In genomic region chr8:70583476-70584387, GRCm38 (mm10) we compare ENCODE assay signal across 14 mouse cellular contexts. TPM values are rescaled to one million over a fixed set of nuclear protein-coding genes. Genes with fewer than 3 reads are reported as not detected.
DNase-seq lines count a peak whose midpoint lies in the region; ATAC-seq and TF ChIP-seq lines count a peak whose summit lies in the region.
"Had no signal": no experiment of that assay in that cellular context is flagged by ENCODE, and none has a peak within 500 bp of the region (broad histone marks: within the 10 kb centered on the region; RNA-seq: fewer than 3 reads in every experiment).

No protein-coding gene starts in this region.

- DNase-seq in gastrocnemius, postnatal 14 days = peak; percentile 50
- DNase-seq in gastrocnemius, postnatal 4 days (ENCODE audit: low spot score in 2 of 2) = no peak
- DNase-seq in layer of hippocampus, adult 2 months (ENCODE audit: low spot score in 2 of 2) = peak in 1 of 2 experiments; percentile 54
- no peak for DNase-seq in layer of hippocampus, adult 8-10 months (ENCODE audit: low spot score in 2 of 2)
- peak; percentile 88 to 90 for DNase-seq in cerebellum, postnatal 14 days
- no peak for DNase-seq in spleen, postnatal 10 days (ENCODE audit: low spot score in 2 of 2)
- DNase-seq: kidney, adult 8-10 months; lung, embryonic 14.5 days; right cerebral cortex, postnatal 4 days had no signal

- TF ChIP-seq CTCF in layer of hippocampus, adult 2 months (conservative IDR thresholded peaks at IDR 0.05) = no peak

- H3K27ac ChIP-seq in layer of hippocampus, adult 2 months = peak overlapping the region; percentile 86
- H3K27ac ChIP-seq: heart, embryonic 13.5 days; neural tube, embryonic 15.5 days had no signal

- intact Hi-C loops in gastrocnemius, postnatal 14 days (cut with DNase I; ENCODE audit: low total_unique reads) = no loop called here

- ATAC-seq in cerebellum, adult (ENCODE audit: insufficient number of reproducible peaks, low FRiP score, low TSS enrichment) = peak; percentile 73

- no peak overlapping the region for H3K4me3 ChIP-seq in layer of hippocampus, adult 2 months
- H3K4me3 ChIP-seq: heart, embryonic 13.5 days; midbrain, embryonic 13.5 days; neural tube, embryonic 15.5 days had no signal

RNA-seq across cellular contexts. Expression of gene Isyna1, which starts 10.4 kb away (rescaled TPM):
- total RNA-seq in gastrocnemius, postnatal 14 days (2021) = 10 to 100 TPM; 18.7 to 24.7 TPM
- total RNA-seq in gastrocnemius, postnatal 4 days (2021) = 10 to 100 TPM; 22.8 to 31.3 TPM
- total RNA-seq in layer of hippocampus, adult 2 months (2021) = 10 to 100 TPM; 41.4 to 46.4 TPM
- 10 to 100 TPM; 42.8 to 55.9 (median 51.8) TPM for total RNA-seq in layer of hippocampus, adult 8-10 months (2022)

RNA-seq across cellular contexts. Expression of gene Ssbp4, which starts 24.9 kb away (rescaled TPM):
- total RNA-seq in gastrocnemius, postnatal 14 days (2021) = 10 to 100 TPM; 22.9 to 25.7 TPM
- 10 to 100 TPM; 49.6 to 60.7 TPM for total RNA-seq in gastrocnemius, postnatal 4 days (2021)
- 100 to 1,000 TPM; 274 to 297 TPM for total RNA-seq in layer of hippocampus, adult 2 months (2021)
- 100 to 1,000 TPM; 196 to 262 (median 224) TPM for total RNA-seq in layer of hippocampus, adult 8-10 months (2022)

RNA-seq across cellular contexts. Expression of gene Lrrc25, which starts 32.2 kb away (rescaled TPM):
- total RNA-seq in gastrocnemius, postnatal 14 days (2021) = under 1 TPM; 0.53 to 0.88 TPM
- total RNA-seq in gastrocnemius, postnatal 4 days (2021) = 1 to 10 TPM; 2.5 to 3.2 TPM
- total RNA-seq in layer of hippocampus, adult 2 months (2021) = under 1 TPM; 0.54 to 0.97 TPM
- total RNA-seq in layer of hippocampus, adult 8-10 months (2022) = 1 to 10 TPM in 2 of 4 experiments, under 1 TPM in 2; 0.24 to 1.6 (median 1.1) TPM

RNA-seq across cellular contexts. Expression of gene Ell, which starts 44.5 kb away (rescaled TPM):
- 10 to 100 TPM in 1 of 2 experiments, 1 to 10 TPM in 1; 9.0 to 10.3 TPM for total RNA-seq in gastrocnemius, postnatal 14 days (2021)
- 10 to 100 TPM; 16.1 to 18.2 TPM for total RNA-seq in gastrocnemius, postnatal 4 days (2021)
- 10 to 100 TPM; 20.5 to 24.4 TPM for total RNA-seq in layer of hippocampus, adult 2 months (2021)
- 10 to 100 TPM; 19.6 to 22.0 (median 20.8) TPM for total RNA-seq in layer of hippocampus, adult 8-10 months (2022)

RNA-seq across cellular contexts. Expression of gene Gdf15, which starts 48.5 kb away (rescaled TPM):
- total RNA-seq in gastrocnemius, postnatal 14 days (2021) = not detected
- total RNA-seq in gastrocnemius, postnatal 4 days (2021) = under 1 TPM; 0.32 to 0.39 TPM
- under 1 TPM in 1 of 2 experiments, not detected in 1; 0.25 TPM for total RNA-seq in layer of hippocampus, adult 2 months (2021)
- total RNA-seq in layer of hippocampus, adult 8-10 months (2022) = not detected
- total RNA-seq: left cerebral cortex, postnatal 25 days had no signal

Comparison
In these comparisons a context has a peak if more than half of its experiments do, and no peak if none do; other contexts are left out.
1. DNase-seq: peak in gastrocnemius, postnatal 14 days (single experiment) and cerebellum, postnatal 14 days (2 of 2); none in gastrocnemius, postnatal 4 days (0 of 2), layer of hippocampus, adult 8-10 months (0 of 2) and spleen, postnatal 10 days (0 of 2).